Mouse (Mus musculus): ENCODE results near the gene Sars2.

DNA sequence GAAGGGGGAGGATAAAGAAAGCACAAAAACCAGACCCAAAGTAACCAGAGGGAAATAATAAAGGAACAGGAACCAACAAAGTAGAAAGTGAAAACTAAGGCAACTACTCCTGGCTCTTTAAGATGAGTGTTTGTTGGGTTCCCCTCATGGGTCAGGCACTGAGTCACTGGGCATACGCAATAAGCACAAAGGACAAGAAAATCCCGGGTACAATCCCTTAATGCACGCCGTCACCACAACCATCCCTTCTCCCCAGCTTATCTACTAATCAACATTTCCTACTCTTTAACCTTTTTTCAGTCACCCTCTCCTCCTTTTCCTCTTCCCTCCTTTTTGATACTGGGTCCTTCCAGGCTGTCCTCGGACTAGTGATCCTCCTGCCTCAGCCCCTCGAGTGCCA lies 23.4 kb downstream of the Sars2 start:
- no peak for TF ChIP-seq CTCF (IDR thresholded peaks at IDR 0.05; ENCODE audit: borderline replicate concordance, insufficient read depth, low read length)
- TF ChIP-seq POLR2A (IDR thresholded peaks at IDR 0.05; ENCODE audit: low read depth, low read length) = no peak
